Mouse (Mus musculus): ENCODE measurements around the gene Oprm1.

Oprm1 gene

GRCm38 (mm10) chr10:7077389-7077808 is 319.1 kb downstream of the Oprm1 start:
- no peak for DNase-seq (ENCODE audit: low read depth in 1 of 2, low spot score in 2 of 2)

- no peak for DNase-seq (ENCODE audit: low read depth in 1 of 2, low spot score in 2 of 2)
These were observed 319.7 kb downstream of the Oprm1 start for GRCm38 (mm10) chr10:7077971-7078370.
